Mouse (Mus musculus) small intestine, adult 2 months (tissue): ENCODE measurements around the gene 2700049A03Rik.

Experiments
- CTCF ChIP-seq: fragments of 200-500 bp; IDR thresholded peaks from 2 replicates; pipeline ENCODE4 v1.5.1; 2012; ENCODE audit warnings: low read depth, mild to moderate bottlenecking, control low read depth, inconsistent platforms, low read length, moderate library complexity, mixed read lengths; ENCODE audit not compliant: insufficient replicate concordance, insufficient read length; ENCODE audit errors: extremely low read depth
- POLR2A ChIP-seq: fragments of 200-500 bp; IDR thresholded peaks from 2 replicates; pipeline ENCODE4 v1.6.1; 2012; ENCODE audit warnings: low read depth, mild to moderate bottlenecking, control low read depth, inconsistent platforms, low read length, moderate library complexity

GRCm38 (mm10) chr12:71222761-71223160 is 86.1 kb downstream of the 2700049A03Rik start:
- TF ChIP-seq CTCF (no peak), POLR2A (no peak)
